Comparison of ENCODE assay signal across 17 mouse cellular contexts in genomic region chr4:41174631-41175030, GRCm38 (mm10).
"Had no signal": no experiment of that assay in that cellular context is flagged by ENCODE, and none has a peak within 500 bp of the region (broad histone marks: within the 10 kb centered on the region; RNA-seq: fewer than 3 reads in every experiment).

No protein-coding gene starts in this region.

- H3K4me2 ChIP-seq: liver, embryonic 13.5 days; midbrain, embryonic 12.5 days; neural tube, embryonic 13.5 days; stomach, embryonic 15.5 days had no signal

- H3K4me1 ChIP-seq: liver, embryonic 13.5 days; midbrain, embryonic 12.5 days; neural tube, embryonic 13.5 days; stomach, embryonic 15.5 days had no signal

- H3K4me3 ChIP-seq: liver, embryonic 13.5 days; midbrain, embryonic 12.5 days; myocyte; neural tube, embryonic 13.5 days; stomach, embryonic 15.5 days had no signal

- H3K27ac ChIP-seq: liver, embryonic 13.5 days; midbrain, embryonic 12.5 days; neural tube, embryonic 13.5 days; stomach, embryonic 15.5 days had no signal

- H3K9ac ChIP-seq: liver, embryonic 13.5 days; midbrain, embryonic 12.5 days; neural tube, embryonic 13.5 days; stomach, embryonic 15.5 days had no signal

- DNase-seq: kidney, adult 8-10 months; kidney, postnatal 36 days; liver, embryonic 13.5 days; lung, adult 2 months; lung, postnatal 14 days; lung, postnatal 4 days; retina, postnatal 1 day; right cerebral cortex, postnatal 25 days; spleen, adult 18-20 months; thymus, adult 18-20 months; thymus, postnatal 36 days had no signal

- H3K9me3 ChIP-seq: liver, embryonic 13.5 days; midbrain, embryonic 12.5 days; neural tube, embryonic 13.5 days; stomach, embryonic 15.5 days had no signal

- H3K27me3 ChIP-seq: liver, embryonic 13.5 days; midbrain, embryonic 12.5 days; neural tube, embryonic 13.5 days; stomach, embryonic 15.5 days had no signal

- ATAC-seq: intestine, postnatal 0 days; midbrain, embryonic 16.5 days had no signal
